Mouse (Mus musculus): ENCODE measurements around the gene Kctd12.

Gene Kctd12

DNA sequence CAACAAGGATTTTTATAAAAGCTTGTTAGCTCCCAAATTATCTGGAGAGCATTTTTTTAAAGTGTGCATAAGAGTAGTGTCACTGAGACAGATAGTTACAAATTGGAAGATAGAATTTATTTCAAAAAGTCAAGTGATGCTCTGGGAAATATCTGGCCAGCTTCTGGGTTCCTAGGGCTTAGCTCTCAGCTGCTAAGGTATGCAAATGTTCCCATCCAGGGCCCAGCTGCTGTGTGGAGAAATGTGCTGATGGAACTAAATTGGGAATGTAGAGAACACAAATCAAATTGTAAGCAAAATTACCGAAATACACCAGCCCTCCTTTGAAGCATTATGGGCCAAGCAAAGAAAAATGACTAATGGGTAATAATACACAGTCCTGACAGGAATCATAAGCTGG, 16.6 kb downstream of the Kctd12 start:
- no peak for DNase-seq (ENCODE audit: low read depth, low spot score)

GRCm38 (mm10) chr14:102962019-102962418, 20.4 kb downstream of the Kctd12 start:
- DNase-seq (ENCODE audit: low read depth, low spot score): no peak

GRCm38 (mm10) chr14:102953511-102953910, 28.9 kb downstream of the Kctd12 start:
- no peak for DNase-seq (ENCODE audit: low read depth, low spot score)

DNA sequence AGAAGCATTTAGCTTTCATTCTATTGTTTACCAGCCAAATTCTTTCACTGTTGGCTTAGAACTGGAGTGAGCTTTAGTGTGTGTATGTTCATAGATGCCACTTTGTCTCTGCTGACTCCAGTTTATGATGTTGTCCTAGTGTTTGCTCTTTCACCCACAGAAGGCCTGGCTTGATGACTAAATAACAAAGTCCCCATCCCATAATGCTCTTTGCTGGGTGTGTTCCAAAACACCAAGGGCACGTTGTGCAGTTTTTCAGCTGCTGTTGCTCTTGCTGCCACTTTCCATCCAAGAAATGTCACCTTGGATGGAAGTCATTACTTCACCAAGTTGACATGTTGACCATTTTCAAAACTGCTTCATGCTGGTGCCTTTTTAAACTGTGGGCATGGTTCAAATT, 30.5 kb downstream of the Kctd12 start:
- no peak for DNase-seq (ENCODE audit: low read depth, low spot score)

DNA sequence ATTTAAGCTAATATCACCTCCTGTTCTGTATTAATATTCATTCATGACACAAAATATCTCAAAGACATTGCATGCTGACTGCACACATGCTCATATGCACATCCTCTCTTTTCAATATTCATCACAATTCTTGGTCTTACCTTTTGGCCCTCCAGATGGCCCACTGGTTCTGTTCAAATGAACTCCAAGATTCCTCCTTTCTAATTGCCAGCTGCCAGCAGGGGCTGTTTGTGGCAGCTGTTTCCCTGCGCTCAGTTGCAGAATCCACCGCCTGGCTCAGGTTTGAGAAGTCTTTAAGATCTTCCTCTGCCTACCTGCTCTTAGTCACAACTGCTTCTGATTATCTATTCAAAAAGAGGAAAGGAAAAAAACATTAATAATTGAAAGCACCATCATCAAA, 34.6 kb downstream of the Kctd12 start:
- no peak for DNase-seq (ENCODE audit: low read depth, low spot score)

GRCm38 (mm10) chr14:102942222-102942843, 40.1 kb downstream of the Kctd12 start:
- no peak for DNase-seq (ENCODE audit: low read depth, low spot score)

GRCm38 (mm10) chr14:102934878-102935277, 47.6 kb downstream of the Kctd12 start:
- DNase-seq (ENCODE audit: low read depth, low spot score): no peak

DNA sequence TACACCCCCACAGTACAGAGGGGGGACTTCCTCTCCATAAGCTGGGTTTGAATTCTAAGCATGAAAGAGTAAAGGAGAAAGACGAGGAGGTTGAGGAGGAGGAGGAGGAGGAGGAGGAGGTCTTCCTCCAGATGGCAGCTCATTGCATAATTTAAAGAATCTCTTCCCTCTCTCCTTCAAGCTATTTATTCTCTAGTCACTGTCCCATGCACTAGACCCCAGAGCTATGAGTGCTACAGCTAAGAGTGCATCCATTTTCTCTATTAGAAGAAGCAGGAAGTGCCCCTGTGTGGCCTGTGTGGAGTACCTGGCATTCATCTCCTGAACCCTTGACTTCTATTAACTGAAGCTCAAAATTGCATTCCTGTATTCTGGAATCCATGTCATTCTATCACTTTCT, 51.5 kb downstream of the Kctd12 start:
- DNase-seq (ENCODE audit: low read depth, low spot score): no peak

- no peak for DNase-seq (ENCODE audit: low read depth, low spot score)
Observed at GRCm38 (mm10) chr14:102929545-102929944, 52.9 kb downstream of the Kctd12 start.

- DNase-seq (ENCODE audit: low read depth, low spot score): no peak
Observed at GRCm38 (mm10) chr14:102927847-102928466, 54.5 kb downstream of the Kctd12 start.

Data from ZHBTc4 (cell line).